Mouse (Mus musculus) heart, embryonic 12.5 days (tissue): ENCODE results near the gene Psmg1. TPM values are rescaled to one million over a fixed set of nuclear protein-coding genes. Genes with fewer than 3 reads are reported as not detected.
A peak's percentile ranks its signal among the peaks of the same experiment; 100 is the strongest.
"Not testable (repeated sequence)": the region's sequence is repeated elsewhere in the genome, so short reads cannot be mapped to it uniquely, and the experiment has no call there.

Experiments
- ATAC-seq: fragments of 200-750 bp; cut with Nextera tagmentation; 2 replicates; pipeline ENCODE4 v1.8.0; 2017; ENCODE audit warnings: moderate TSS enrichment, moderate library complexity; ENCODE audit not compliant: insufficient number of reproducible peaks, low FRiP score
- H3K27ac ChIP-seq: fragments of 300-500 bp; sonication (generic); 2 replicates; pipeline ENCODE4 v1.5.1; 2016; ENCODE audit warnings: mild to moderate bottlenecking, moderate library complexity; ENCODE audit not compliant: poor library complexity, severe bottlenecking
- H3K27me3 ChIP-seq: fragments of 300-500 bp; sonication (generic); replicated peaks from 2 replicates; pipeline ENCODE4 v1.6.1; 2016; ENCODE audit warnings: mild to moderate bottlenecking, moderate library complexity
- H3K36me3 ChIP-seq: fragments of 300-500 bp; sonication (generic); 2 replicates; pipeline ENCODE4 v1.6.1; 2016; ENCODE audit warnings: mild to moderate bottlenecking, moderate library complexity
- H3K4me1 ChIP-seq: fragments of 300-500 bp; sonication (generic); replicated peaks from 2 replicates; pipeline ENCODE4 v1.6.1; 2016; ENCODE audit warnings: mild to moderate bottlenecking
- H3K4me2 ChIP-seq: fragments of 300-500 bp; sonication (generic); 2 replicates; pipeline ENCODE4 v1.6.1; 2016; ENCODE audit warnings: mild to moderate bottlenecking, moderate library complexity
- H3K4me3 ChIP-seq: fragments of 300-500 bp; sonication (generic); 2 replicates; pipeline ENCODE4 v1.5.1; 2016; ENCODE audit warnings: mild to moderate bottlenecking
- H3K9ac ChIP-seq: fragments of 300-500 bp; sonication (generic); 2 replicates; pipeline ENCODE4 v1.6.1; 2016; ENCODE audit warnings: mild to moderate bottlenecking, moderate library complexity
- H3K9me3 ChIP-seq: fragments of 300-500 bp; sonication (generic); replicated peaks from 2 replicates; pipeline ENCODE4 v1.6.1; 2016; ENCODE audit warnings: mild to moderate bottlenecking, moderate library complexity
- WGBS: fragments of 180-500 bp; shearing (Covaris S2); methylation state at CpG from one replicate; pipeline ENCODE4 v1.1.7; 2016; 5-methylcytosine and 5-hydroxymethylcytosine counted together
- polyA plus RNA-seq: library from polyadenylated mRNA; unstranded; fragments of >200 nt; fragmentation: Nextera tagmentation; extraction: Ambion mirVana; gene quantifications from 2 replicates; pipeline ENCODE4 v1.2.1, GENCODE M21; 2016

The Psmg1 gene
- polyA plus RNA-seq, 1 experiment from 2014 or later: 65.7 TPM

- WGBS: 83% methylated on average over 7 of the region's 7 CpGs
- no peaks in the 10 kb centered on the region for H3K9me3 ChIP-seq
- ATAC-seq: no peak
- H3K4me2 ChIP-seq: no peak overlapping the region
- no peak overlapping the region for H3K27ac ChIP-seq
- H3K4me3 ChIP-seq: no peak overlapping the region
- peaks cover 40% of the 10 kb centered on the region for H3K36me3 ChIP-seq
- H3K27me3 ChIP-seq: no peaks in the 10 kb centered on the region
- H3K4me1 ChIP-seq: peaks cover 13% of the 10 kb centered on the region; the same call in 1 of the 2 replicates
- no peak overlapping the region for H3K9ac ChIP-seq
Measured at GRCm38 (mm10) chr16:95996156-95996555, 5.4 kb upstream of the Psmg1 start.

- not testable (repeated sequence) for H3K9me3 ChIP-seq, H3K27ac ChIP-seq, H3K4me3 ChIP-seq, H3K9ac ChIP-seq, H3K4me2 ChIP-seq, ATAC-seq, H3K27me3 ChIP-seq
- peaks cover 18% of the 10 kb centered on the region for H3K4me1 ChIP-seq
- peaks cover 30% of the 10 kb centered on the region for H3K36me3 ChIP-seq
- WGBS: 85% methylated on average over 4 of the region's 4 CpGs
Measured at GRCm38 (mm10) chr16:95994576-95994975, 3.8 kb upstream of the Psmg1 start.

- no peak overlapping the region for H3K4me3 ChIP-seq
- no peak for ATAC-seq
- no peak overlapping the region for H3K27ac ChIP-seq
- peaks cover 10% of the 10 kb centered on the region for H3K4me1 ChIP-seq
- WGBS: 74% methylated on average over 5 of the region's 5 CpGs
- no peak overlapping the region for H3K4me2 ChIP-seq
- no peaks in the 10 kb centered on the region for H3K9me3 ChIP-seq
- no peak overlapping the region for H3K9ac ChIP-seq
- H3K27me3 ChIP-seq: no peaks in the 10 kb centered on the region
- peaks cover 31% of the 10 kb centered on the region for H3K36me3 ChIP-seq
Measured at GRCm38 (mm10) chr16:95992596-95992995, 1.8 kb upstream of the Psmg1 start.

- ATAC-seq: no peak
- H3K9ac ChIP-seq: peak overlapping the region; percentile 73
- H3K27me3 ChIP-seq: no peaks in the 10 kb centered on the region
- no peaks in the 10 kb centered on the region for H3K9me3 ChIP-seq
- WGBS: 9% methylated on average over 10 of the region's 10 CpGs
- H3K36me3 ChIP-seq: peaks cover 34% of the 10 kb centered on the region
- peaks cover 10% of the 10 kb centered on the region for H3K4me1 ChIP-seq
- peak overlapping the region; percentile 31 for H3K27ac ChIP-seq
- peak overlapping the region; percentile 74 for H3K4me2 ChIP-seq
- H3K4me3 ChIP-seq: peak overlapping the region; percentile 83
Measured at GRCm38 (mm10) chr16:95991122-95991900, 551 bp upstream of the Psmg1 start.

GRCm38 (mm10) chr16:95984911-95985310, 5.8 kb downstream of the Psmg1 start:
- Histone ChIP-seq H3K9ac (no peak overlapping the region), H3K36me3 (peaks cover 68% of the 10 kb centered on the region), H3K27ac (no peak overlapping the region), H3K4me2 (no peak overlapping the region), H3K4me3 (no peak overlapping the region), H3K4me1 (peaks cover 2% of the 10 kb centered on the region), H3K9me3 (no peaks in the 10 kb centered on the region), H3K27me3 (no peaks in the 10 kb centered on the region)
- WGBS: 84% methylated on average over 5 of the region's 5 CpGs
- ATAC-seq: no peak

- H3K9me3 ChIP-seq: no peaks in the 10 kb centered on the region
- no peak overlapping the region for H3K4me3 ChIP-seq
- ATAC-seq: no peak
- no peaks in the 10 kb centered on the region for H3K27me3 ChIP-seq
- H3K27ac ChIP-seq: no peak overlapping the region
- 81% methylated on average over 7 of the region's 7 CpGs for WGBS
- no peak overlapping the region for H3K9ac ChIP-seq
- peaks cover 71% of the 10 kb centered on the region for H3K36me3 ChIP-seq
- no peaks in the 10 kb centered on the region for H3K4me1 ChIP-seq
- no peak overlapping the region for H3K4me2 ChIP-seq
Measured at GRCm38 (mm10) chr16:95983601-95984000, 7.2 kb downstream of the Psmg1 start.

- H3K36me3 ChIP-seq: no peaks in the 10 kb centered on the region
- no peak overlapping the region for H3K4me2 ChIP-seq
- no peak for ATAC-seq
- no peak overlapping the region for H3K9ac ChIP-seq
- H3K4me1 ChIP-seq: no peaks in the 10 kb centered on the region
- H3K27ac ChIP-seq: no peak overlapping the region
- 0 out of 2 replicates have a peak, but pooled peaks cover 4% of the 10 kb centered on the region for H3K27me3 ChIP-seq
- 68% methylated on average over 2 of the region's 2 CpGs for WGBS
- H3K4me3 ChIP-seq: no peak overlapping the region
- no peaks in the 10 kb centered on the region for H3K9me3 ChIP-seq
Measured at GRCm38 (mm10) chr16:95970841-95971240, 19.9 kb downstream of the Psmg1 start.

- Histone ChIP-seq H3K36me3 (no peaks in the 10 kb centered on the region), H3K9ac (no peak overlapping the region), H3K4me2 (no peak overlapping the region), H3K27ac (no peak overlapping the region), H3K4me3 (no peak overlapping the region), H3K4me1 (peaks cover 5% of the 10 kb centered on the region), H3K27me3 (0 out of 2 replicates have a peak, but pooled peaks cover 4% of the 10 kb centered on the region), H3K9me3 (no peaks in the 10 kb centered on the region)
- ATAC-seq: no peak
- 61% methylated on average over 11 of the region's 11 CpGs for WGBS
Measured at GRCm38 (mm10) chr16:95967455-95967854, 23.3 kb downstream of the Psmg1 start.

- Histone ChIP-seq H3K4me3 (no peak overlapping the region), H3K4me1 (peaks cover 5% of the 10 kb centered on the region), H3K9ac (no peak overlapping the region), H3K27ac (no peak overlapping the region), H3K4me2 (peak overlapping the region; percentile 46), H3K9me3 (no peaks in the 10 kb centered on the region), H3K36me3 (no peaks in the 10 kb centered on the region), H3K27me3 (0 out of 2 replicates have a peak, but pooled peaks cover 4% of the 10 kb centered on the region)
- no peak for ATAC-seq
- 40% methylated on average over 11 of the region's 11 CpGs for WGBS
Measured at GRCm38 (mm10) chr16:95964427-95965023, 26.2 kb downstream of the Psmg1 start.

- not testable (repeated sequence) for H3K4me2 ChIP-seq, H3K9me3 ChIP-seq, H3K4me3 ChIP-seq, H3K4me1 ChIP-seq, ATAC-seq, H3K27ac ChIP-seq, H3K36me3 ChIP-seq, H3K9ac ChIP-seq, H3K27me3 ChIP-seq
- WGBS: 71% methylated on average over 1 of the region's 1 CpGs
Measured at GRCm38 (mm10) chr16:95961484-95961883, 29.3 kb downstream of the Psmg1 start.

GRCm38 (mm10) chr16:95960689-95961088, 30.1 kb downstream of the Psmg1 start:
- H3K9ac ChIP-seq, H3K27ac ChIP-seq, H3K4me3 ChIP-seq, H3K36me3 ChIP-seq, H3K4me1 ChIP-seq, H3K9me3 ChIP-seq, H3K4me2 ChIP-seq, ATAC-seq, H3K27me3 ChIP-seq: not testable (repeated sequence)
- 80% methylated on average over 2 of the region's 2 CpGs for WGBS
